Mouse (Mus musculus): ENCODE results near the gene Snai3. TPM values are rescaled to one million over a fixed set of nuclear protein-coding genes. Genes with fewer than 3 reads are reported as not detected.

The Snai3 gene
- polyA plus RNA-seq (2016; fragmentation: Nextera tagmentation; extraction: Ambion mirVana) = not detected in 2 replicates

- Histone ChIP-seq H3K4me3 (peak within 1 kb of the TSS; percentile 34), H3K9ac (replicated peaks) (peak within 1 kb of the TSS; percentile 25; the same call in 1 of the 2 replicates), H3K27me3 (peaks cover 72% of the 10 kb centered on the region), H3K36me3 (peaks cover 4% of the 10 kb centered on the region), H3K27ac (replicated peaks) (no peak within 1 kb of the TSS), H3K4me2 (replicated peaks) (peak within 1 kb of the TSS; percentile 61), H3K9me3 (no peaks in the 10 kb centered on the region), H3K4me1 (peaks cover 11% of the 10 kb centered on the region)
- 4% methylated on average over 54 of the region's 56 CpGs for WGBS
- ATAC-seq (ENCODE audit: low FRiP score, low read depth) = no peak
Observed at GRCm38 (mm10) chr8:122460524-122461472, at the start of gene Snai3. Gene Snai3, minus strand, starts transcription at chr8:122460733.

GRCm38 (mm10) chr8:122500856-122501255 lies 40.3 kb upstream of the Snai3 start:
- Histone ChIP-seq H3K27me3 (no peaks in the 10 kb centered on the region), H3K4me1 (no peaks in the 10 kb centered on the region), H3K4me3 (no peak overlapping the region), H3K4me2 (replicated peaks) (no peak overlapping the region), H3K36me3 (no peaks in the 10 kb centered on the region), H3K27ac (replicated peaks) (no peak overlapping the region), H3K9me3 (no peaks in the 10 kb centered on the region), H3K9ac (replicated peaks) (no peak overlapping the region)
- WGBS = 40% methylated on average over 10 of the region's 10 CpGs
- no peak for ATAC-seq (ENCODE audit: low FRiP score, low read depth)

- Histone ChIP-seq H3K36me3 (no peaks in the 10 kb centered on the region), H3K9ac (replicated peaks) (no peak overlapping the region), H3K27ac (replicated peaks) (no peak overlapping the region), H3K9me3 (no peaks in the 10 kb centered on the region), H3K4me2 (replicated peaks) (no peak overlapping the region), H3K4me1 (no peaks in the 10 kb centered on the region), H3K27me3 (no peaks in the 10 kb centered on the region), H3K4me3 (no peak overlapping the region)
- ATAC-seq (ENCODE audit: low FRiP score, low read depth) = no peak
- WGBS = 71% methylated on average over 17 of the region's 17 CpGs
Observed at GRCm38 (mm10) chr8:122497912-122498311, 37.4 kb upstream of the Snai3 start.

- WGBS = 81% methylated on average over 12 of the region's 12 CpGs
- H3K36me3 ChIP-seq = no peaks in the 10 kb centered on the region
- no peaks in the 10 kb centered on the region for H3K4me1 ChIP-seq
- no peak overlapping the region for H3K27ac ChIP-seq (replicated peaks)
- H3K4me3 ChIP-seq = no peak overlapping the region
- no peaks in the 10 kb centered on the region for H3K27me3 ChIP-seq
- H3K9me3 ChIP-seq = no peaks in the 10 kb centered on the region
- no peak overlapping the region for H3K9ac ChIP-seq (replicated peaks)
- no peak overlapping the region for H3K4me2 ChIP-seq (replicated peaks)
- no peak for ATAC-seq (ENCODE audit: low FRiP score, low read depth)
Observed at GRCm38 (mm10) chr8:122497016-122497734, 36.6 kb upstream of the Snai3 start.

- Histone ChIP-seq H3K36me3 (peaks cover 17% of the 10 kb centered on the region), H3K4me1 (no peaks in the 10 kb centered on the region), H3K4me3 (no peak overlapping the region), H3K27ac (replicated peaks) (no peak overlapping the region), H3K4me2 (replicated peaks) (no peak overlapping the region), H3K9ac (replicated peaks) (no peak overlapping the region), H3K9me3 (no peaks in the 10 kb centered on the region), H3K27me3 (no peaks in the 10 kb centered on the region)
- no peak for ATAC-seq (ENCODE audit: low FRiP score, low read depth)
- WGBS = 90% methylated on average over 9 of the region's 9 CpGs
Observed at GRCm38 (mm10) chr8:122488387-122488786, 27.9 kb upstream of the Snai3 start.

- H3K9me3 ChIP-seq = no peaks in the 10 kb centered on the region
- no peak overlapping the region for H3K27ac ChIP-seq (replicated peaks)
- no peak overlapping the region for H3K4me2 ChIP-seq (replicated peaks)
- no peak overlapping the region for H3K9ac ChIP-seq (replicated peaks)
- H3K4me1 ChIP-seq = no peaks in the 10 kb centered on the region
- no peaks in the 10 kb centered on the region for H3K27me3 ChIP-seq
- no peak for ATAC-seq (ENCODE audit: low FRiP score, low read depth)
- peaks cover 51% of the 10 kb centered on the region for H3K36me3 ChIP-seq
- no peak overlapping the region for H3K4me3 ChIP-seq
- WGBS = 92% methylated on average over 12 of the region's 12 CpGs
Observed at GRCm38 (mm10) chr8:122484831-122485230, 24.3 kb upstream of the Snai3 start.

GRCm38 (mm10) chr8:122483877-122484276 lies 23.3 kb upstream of the Snai3 start:
- no peak overlapping the region for H3K9ac ChIP-seq (replicated peaks)
- no peak for ATAC-seq (ENCODE audit: low FRiP score, low read depth)
- no peak overlapping the region for H3K4me2 ChIP-seq (replicated peaks)
- no peaks in the 10 kb centered on the region for H3K27me3 ChIP-seq
- 95% methylated on average over 7 of the region's 7 CpGs for WGBS
- no peak overlapping the region for H3K27ac ChIP-seq (replicated peaks)
- H3K4me1 ChIP-seq = no peaks in the 10 kb centered on the region
- peaks cover 61% of the 10 kb centered on the region for H3K36me3 ChIP-seq
- H3K9me3 ChIP-seq = no peaks in the 10 kb centered on the region
- H3K4me3 ChIP-seq = no peak overlapping the region

- no peak overlapping the region for H3K4me2 ChIP-seq (replicated peaks)
- no peaks in the 10 kb centered on the region for H3K27me3 ChIP-seq
- H3K4me3 ChIP-seq = no peak overlapping the region
- H3K36me3 ChIP-seq = peaks cover 73% of the 10 kb centered on the region
- no peaks in the 10 kb centered on the region for H3K9me3 ChIP-seq
- H3K9ac ChIP-seq (replicated peaks) = no peak overlapping the region
- H3K4me1 ChIP-seq = peaks cover 1% of the 10 kb centered on the region
- WGBS = 98% methylated on average over 8 of the region's 8 CpGs
- no peak for ATAC-seq (ENCODE audit: low FRiP score, low read depth)
- no peak overlapping the region for H3K27ac ChIP-seq (replicated peaks)
Observed at GRCm38 (mm10) chr8:122482448-122482847, 21.9 kb upstream of the Snai3 start.

- H3K4me1 ChIP-seq = peaks cover 21% of the 10 kb centered on the region
- under 1% methylated on average over 102 of the region's 103 CpGs for WGBS
- H3K27me3 ChIP-seq = no peaks in the 10 kb centered on the region
- ATAC-seq (ENCODE audit: low FRiP score, low read depth) = peak; percentile 95
- H3K36me3 ChIP-seq = peaks cover 49% of the 10 kb centered on the region
- H3K9ac ChIP-seq (replicated peaks) = peak within 1 kb of the TSS; percentile 96
- H3K4me2 ChIP-seq (replicated peaks) = peak within 1 kb of the TSS; percentile 94
- peak within 1 kb of the TSS; percentile 99 for H3K4me3 ChIP-seq
- peak within 1 kb of the TSS; percentile 75 for H3K27ac ChIP-seq (replicated peaks)
- H3K9me3 ChIP-seq = no peaks in the 10 kb centered on the region
Observed at GRCm38 (mm10) chr8:122475580-122476320, 15.2 kb upstream of the Snai3 start, which contains the start of the genes Rnf166 and Ctu2. Gene Rnf166, minus strand, starts transcription at chr8:122476064. Gene Ctu2, plus strand, starts transcription at chr8:122476143.

- 14% methylated on average over 16 of the region's 16 CpGs for WGBS
- Histone ChIP-seq H3K4me3 (peak overlapping the region; percentile 99), H3K27ac (replicated peaks) (peak overlapping the region; percentile 75), H3K27me3 (no peaks in the 10 kb centered on the region), H3K36me3 (peaks cover 45% of the 10 kb centered on the region), H3K9me3 (no peaks in the 10 kb centered on the region), H3K9ac (replicated peaks) (peak overlapping the region; percentile 96), H3K4me2 (replicated peaks) (peak overlapping the region; percentile 94), H3K4me1 (peaks cover 21% of the 10 kb centered on the region)
- 0 out of 2 replicates have a peak, but pooled peaks have one; percentile 9 for ATAC-seq (ENCODE audit: low FRiP score, low read depth)
Observed at GRCm38 (mm10) chr8:122474951-122475560, 14.5 kb upstream of the Snai3 start.

GRCm38 (mm10) chr8:122473911-122474421 lies 13.4 kb upstream of the Snai3 start:
- Histone ChIP-seq H3K27me3 (no peaks in the 10 kb centered on the region), H3K36me3 (peaks cover 44% of the 10 kb centered on the region), H3K4me2 (replicated peaks) (no peak overlapping the region), H3K9ac (replicated peaks) (no peak overlapping the region), H3K4me3 (no peak overlapping the region), H3K9me3 (no peaks in the 10 kb centered on the region), H3K4me1 (peaks cover 21% of the 10 kb centered on the region), H3K27ac (replicated peaks) (no peak overlapping the region)
- ATAC-seq (ENCODE audit: low FRiP score, low read depth) = no peak
- WGBS = 94% methylated on average over 8 of the region's 8 CpGs
